Mouse (Mus musculus) CH12.LX (cell line): Measurements from ENCODE around the gene Rpl18a. TPM values are rescaled to one million over a fixed set of nuclear protein-coding genes. Genes with fewer than 3 reads are reported as not detected.

Source experiments
- DNase-seq: peaks from one replicate; pipeline ENCODE4 v3.0.0-alpha.2; 2013; ENCODE audit errors: extremely low read depth
- H3K27ac ChIP-seq: 2 replicates; pipeline ENCODE4 v1.5.1; 2012; ENCODE audit warnings: low read depth, mild to moderate bottlenecking, control low read depth, moderate library complexity; ENCODE audit not compliant: insufficient read depth
- H3K27me3 ChIP-seq: replicated peaks from 2 replicates; pipeline ENCODE3; 2012; ENCODE audit warnings: inconsistent platforms
- H3K36me3 ChIP-seq, 2 experiments: replicated peaks in 1 of 2; 2 replicates each; pipeline versions ENCODE3 to v1.6.1; 2012; ENCODE audit warnings: inconsistent platforms in 1 of 2, low read length in 1 of 2, mild to moderate bottlenecking in 1 of 2, mixed read lengths in 1 of 2, moderate library complexity in 1 of 2; ENCODE audit not compliant: control insufficient read depth in 1 of 2, insufficient read depth in 1 of 2
- H3K4me1 ChIP-seq, 2 experiments: 2 replicates each; pipeline ENCODE4 v1.6.1; 2012; ENCODE audit warnings: inconsistent platforms in 1 of 2, moderate library complexity in 1 of 2; ENCODE audit not compliant: insufficient read depth in 2 of 2, control insufficient read depth in 1 of 2
- H3K4me2 ChIP-seq: 2 replicates; pipeline ENCODE4 v1.6.1; 2012; ENCODE audit warnings: low read depth, mild to moderate bottlenecking, control low read depth; ENCODE audit not compliant: poor library complexity, insufficient read depth, severe bottlenecking
- H3K4me3 ChIP-seq, 3 experiments: fragments of 150-350 bp in 1 of 3; sonication (generic) in 1 of 3; replicated peaks in 1 of 3; 2 replicates each; pipeline versions ENCODE3 to v1.5.1; 2011 to 2012; ENCODE audit warnings: low read depth in 2 of 3, low read length in 2 of 3, mild to moderate bottlenecking in 2 of 3, moderate library complexity in 2 of 3, control low read depth in 1 of 3, improper control_type of control experiment in 1 of 3, inconsistent platforms in 1 of 3, mixed read lengths in 1 of 3; ENCODE audit not compliant: poor library complexity in 1 of 3
- H3K79me2 ChIP-seq: replicated peaks from 2 replicates; pipeline ENCODE4 v1.6.1; 2012; ENCODE audit warnings: mild to moderate bottlenecking, moderate library complexity; ENCODE audit not compliant: control insufficient read depth, poor library complexity, insufficient read depth, severe bottlenecking; ENCODE audit errors: extremely low read depth
- H3K9ac ChIP-seq: 2 replicates; pipeline ENCODE4 v1.6.1; 2012; ENCODE audit warnings: low read depth, mild to moderate bottlenecking, control low read depth, moderate library complexity; ENCODE audit not compliant: insufficient read depth
- H3K9me3 ChIP-seq: replicated peaks from 2 replicates; pipeline ENCODE3; 2012; ENCODE audit warnings: low read length, inconsistent platforms, mixed read lengths
- CHD1 ChIP-seq: IDR thresholded peaks from 2 replicates; pipeline ENCODE4 v1.6.1; 2012; ENCODE audit warnings: low read depth, low read length, improper control_type of control experiment, inconsistent platforms
- ELF1 ChIP-seq: IDR thresholded peaks from 2 replicates; pipeline ENCODE4 v1.6.1; 2014; ENCODE audit warnings: low read depth, mild to moderate bottlenecking, inconsistent platforms, low read length, improper control_type of control experiment
- EP300 ChIP-seq: IDR thresholded peaks from 2 replicates; pipeline ENCODE4 v1.6.1; 2011; ENCODE audit warnings: low read length, improper control_type of control experiment
- ETS1 ChIP-seq: conservative IDR thresholded peaks from 2 replicates; pipeline ENCODE4 v1.6.1; 2012; ENCODE audit warnings: low read depth, mild to moderate bottlenecking, inconsistent platforms, low read length, improper control_type of control experiment, moderate library complexity
- GABPA ChIP-seq: IDR thresholded peaks from 2 replicates; pipeline ENCODE4 v1.6.1; 2012; ENCODE audit warnings: low read depth, low read length, improper control_type of control experiment, inconsistent platforms; ENCODE audit not compliant: insufficient replicate concordance
- IRF4 ChIP-seq: IDR thresholded peaks from 2 replicates; pipeline ENCODE4 v1.6.1; 2014; ENCODE audit warnings: low read depth, mild to moderate bottlenecking, inconsistent platforms, low read length, improper control_type of control experiment
- JUN ChIP-seq: IDR thresholded peaks from 2 replicates; pipeline ENCODE4 v1.6.1; 2011; ENCODE audit warnings: low read depth, mild to moderate bottlenecking, low read length, improper control_type of control experiment, moderate library complexity; ENCODE audit not compliant: insufficient read depth
- MAZ ChIP-seq: IDR thresholded peaks from 2 replicates; pipeline ENCODE4 v1.6.1; 2012; ENCODE audit warnings: low read depth, mild to moderate bottlenecking, inconsistent platforms, low read length, improper control_type of control experiment, moderate library complexity
- MEF2A ChIP-seq: IDR thresholded peaks from 2 replicates; pipeline ENCODE4 v1.6.1; 2014; ENCODE audit warnings: low read depth, mild to moderate bottlenecking, inconsistent platforms, low read length, improper control_type of control experiment, borderline replicate concordance
- NRF1 ChIP-seq: IDR thresholded peaks from 2 replicates; pipeline ENCODE4 v1.6.1; 2014; ENCODE audit warnings: low read depth, mild to moderate bottlenecking, inconsistent platforms, low read length, improper control_type of control experiment, moderate library complexity
- PAX5 ChIP-seq: IDR thresholded peaks from 2 replicates; pipeline ENCODE4 v1.6.1; 2012; ENCODE audit warnings: low read length, inconsistent platforms, mixed read lengths
- RCOR1 ChIP-seq: conservative IDR thresholded peaks from 2 replicates; pipeline ENCODE4 v1.6.1; 2012; ENCODE audit warnings: low read depth, mild to moderate bottlenecking, inconsistent platforms, low read length, improper control_type of control experiment
- SIN3A ChIP-seq: IDR thresholded peaks from 2 replicates; pipeline ENCODE4 v1.6.1; 2012; ENCODE audit warnings: low read length, improper control_type of control experiment, inconsistent platforms
- SMC3 ChIP-seq: IDR thresholded peaks from 2 replicates; pipeline ENCODE4 v1.6.1; 2011; ENCODE audit warnings: low read depth, low read length, improper control_type of control experiment
- TBP ChIP-seq: conservative IDR thresholded peaks from 2 replicates; pipeline ENCODE4 v1.6.1; 2011; ENCODE audit warnings: low read depth, low read length, improper control_type of control experiment
- TCF12 ChIP-seq: IDR thresholded peaks from 2 replicates; pipeline ENCODE4 v1.6.1; 2014; ENCODE audit warnings: low read depth, mild to moderate bottlenecking, inconsistent platforms, low read length, improper control_type of control experiment
- ZMIZ1 ChIP-seq: IDR thresholded peaks from 2 replicates; pipeline ENCODE4 v1.6.1; 2012; ENCODE audit warnings: low read depth, mild to moderate bottlenecking, inconsistent platforms, low read length, improper control_type of control experiment
- dilution Hi-C: fragments of 300-500 bp; cut with MboI; formaldehyde crosslinking; loops from 2 replicates; pipeline ENCODE4 v1.14.3; 2020; ENCODE audit warnings: low sequenced_read_pairs; ENCODE audit not compliant: extremely low pct_unique_long_range_greater_than_20kb, extremely low pct_ligation_motif_present
- in situ Hi-C: fragments of 300-500 bp; cut with MboI; formaldehyde crosslinking; loops from 3 replicates; pipeline ENCODE4 v1.14.3; 2019; ENCODE audit warnings: low sequenced_read_pairs, low pct_ligation_motif_present, low pct_unique_long_range_greater_than_20kb, mixed read lengths
- polyA plus RNA-seq: library from polyadenylated mRNA; unstranded; fragments of >175 nt; gene quantifications from 2 replicates; pipeline ENCODE4 v1.2.1, GENCODE M21; 2012; ENCODE audit warnings: low read depth; ENCODE audit not compliant: insufficient read length
- total RNA-seq, 2 experiments: library from RNA; depleted of rRNA; stranded (reverse); fragments of 300-350 nt in 1 of 2; fragments of >200 nt in 1 of 2; gene quantifications; 2 replicates each; pipeline ENCODE4 v1.2.3; 2012 to 2014

The Rpl18a gene
- total and polyA plus RNA-seq, 3 experiments, result 2,035 to 5,917 (median 3,837) TPM

- DNase-seq, result no peak
- H3K36me3 ChIP-seq, result peaks cover 4 to 7% of the 10 kb centered on the region in 2 experiments
- H3K9ac ChIP-seq, result no peak overlapping the region
- dilution Hi-C loops (no loop called here), in situ Hi-C loops (no loop called here)
- H3K4me1 ChIP-seq, result peaks cover 12 to 47% of the 10 kb centered on the region in 2 experiments
- H3K27ac ChIP-seq, result no peak overlapping the region
- H3K79me2 ChIP-seq, result peaks cover 12% of the 10 kb centered on the region
- no peaks in the 10 kb centered on the region for H3K9me3 ChIP-seq
- no peaks in the 10 kb centered on the region for H3K27me3 ChIP-seq
- no peak overlapping the region for H3K4me3 ChIP-seq
- no peak for TF ChIP-seq PAX5
- no peak for TF ChIP-seq JUN
- TF ChIP-seq ZMIZ1, result no peak
- no peak for TF ChIP-seq CHD1
- TF ChIP-seq SMC3, result no peak
- TF ChIP-seq RCOR1, result no peak
- TF ChIP-seq TCF12, result no peak
- TF ChIP-seq IRF4, result no peak
- TF ChIP-seq GABPA, result no peak
- no peak for TF ChIP-seq NRF1
- no peak for TF ChIP-seq MAZ
- TF ChIP-seq ELF1, result no peak
- no peak for TF ChIP-seq MEF2A
- TF ChIP-seq EP300, result no peak
- no peak overlapping the region for H3K4me2 ChIP-seq
These were observed 3.7 kb upstream of the Rpl18a start for GRCm38 (mm10) chr8:70900872-70901387.

DNA sequence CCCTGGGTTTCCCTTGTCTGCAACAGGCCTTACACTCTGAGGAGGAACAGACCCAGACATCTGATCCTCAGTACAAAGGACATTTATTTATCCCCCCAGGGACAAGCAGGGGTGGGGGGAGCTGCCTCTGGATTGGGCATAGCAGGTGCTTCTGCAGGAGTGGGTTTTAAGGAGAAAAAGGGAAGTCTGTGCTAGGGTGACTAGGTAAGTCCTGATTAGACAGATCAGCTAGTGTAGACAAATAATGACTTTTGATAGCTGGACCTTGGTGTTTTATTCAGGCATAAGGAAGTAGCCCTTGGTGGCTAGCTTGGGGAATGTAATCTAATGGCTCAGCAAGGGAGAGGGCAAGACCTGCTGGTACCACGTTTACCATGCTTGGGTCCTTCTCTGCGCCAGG lies 2.0 kb upstream of the Rpl18a start:
- H3K79me2 ChIP-seq, result peaks cover 24% of the 10 kb centered on the region
- no peak for DNase-seq
- H3K4me1 ChIP-seq, result peaks cover 18 to 50% of the 10 kb centered on the region in 2 experiments
- no peak overlapping the region for H3K4me2 ChIP-seq
- no peak overlapping the region for H3K4me3 ChIP-seq
- no peak for TF ChIP-seq ETS1
- TF ChIP-seq TBP, result no peak
- TF ChIP-seq SIN3A, result no peak
- TF ChIP-seq, all 38 proteins: peak for 0
- Histone ChIP-seq H3K27me3 (no peaks in the 10 kb centered on the region), H3K9me3 (no peaks in the 10 kb centered on the region), H3K36me3 (peaks cover 21 to 24% of the 10 kb centered on the region in 2 experiments), H3K27ac (no peak overlapping the region), H3K9ac (no peak overlapping the region)
- in situ Hi-C loops (loop anchor here (5.0 kb wide), 1 partner anchor 58 kb away; no protein-coding TSS in a partner anchor), dilution Hi-C loops (no loop called here)
